Mouse (Mus musculus): ENCODE data around the gene Ptgr1.

DNA sequence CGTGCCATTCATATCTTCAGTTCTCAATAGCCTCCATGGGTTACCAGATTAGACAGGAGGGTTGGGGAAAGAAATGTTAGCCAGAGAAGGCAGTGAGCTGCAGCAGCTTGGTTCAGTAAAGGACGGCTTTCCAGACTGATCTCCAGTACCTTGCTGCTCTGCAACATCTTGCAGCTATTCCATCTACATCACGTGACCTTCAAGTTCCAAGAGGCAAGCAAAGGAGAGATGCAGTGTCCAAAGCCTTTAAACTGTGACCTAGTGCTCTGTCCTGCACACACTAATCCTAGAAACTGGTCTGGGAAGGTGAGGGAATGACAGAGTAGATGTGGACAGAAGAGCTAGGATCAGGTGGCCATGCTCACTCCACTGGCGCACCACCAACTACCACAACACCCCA, 23.6 kb downstream of the Ptgr1 start:
- TF ChIP-seq CTCF (IDR thresholded peaks at IDR 0.05 in 2 of 3, conservative IDR thresholded peaks at IDR 0.05 in 1 of 3; ENCODE audit: control insufficient read depth in 1 of 3, insufficient read depth in 1 of 3, low read depth in 2 of 3, low read length in 3 of 3, poor library complexity in 1 of 3, severe bottlenecking in 1 of 3): no peak
- TF ChIP-seq EP300 (IDR thresholded peaks at IDR 0.05; ENCODE audit: low read depth in 1 of 2, low read length in 2 of 2): no peak
- TF ChIP-seq NELFE (IDR thresholded peaks at IDR 0.05; ENCODE audit: low read depth, low read length): no peak
- no peak for TF ChIP-seq E2F4 (IDR thresholded peaks at IDR 0.05; ENCODE audit: borderline replicate concordance, low read depth, low read length)
- TF ChIP-seq MXI1 (IDR thresholded peaks at IDR 0.05; ENCODE audit: low read depth, low read length): no peak
- TF ChIP-seq SIN3A (IDR thresholded peaks at IDR 0.05; ENCODE audit: low read length): no peak
- TF ChIP-seq POLR2AphosphoS5 (IDR thresholded peaks at IDR 0.05; ENCODE audit: borderline replicate concordance, low read depth, low read length): no peak
- TF ChIP-seq MEF2A (IDR thresholded peaks at IDR 0.05; ENCODE audit: extremely low read depth, insufficient replicate concordance, low read depth, low read length, poor library complexity, severe bottlenecking): no peak
- TF ChIP-seq USF2 (IDR thresholded peaks at IDR 0.05; ENCODE audit: borderline replicate concordance in 1 of 2, insufficient read depth in 1 of 2, low read depth in 1 of 2, low read length in 2 of 2): no peak
